Mouse (Mus musculus): ENCODE measurements around the gene Runx2. TPM values are rescaled to one million over a fixed set of nuclear protein-coding genes. Genes with fewer than 3 reads are reported as not detected.
A peak's percentile ranks its signal among the peaks of the same experiment; 100 is the strongest.

The Runx2 gene
- polyA plus RNA-seq, 1 experiment from 2014 or later: 40.2 TPM

GRCm38 (mm10) chr17:44767375-44767774, 47.2 kb downstream of the Runx2 start:
- Histone ChIP-seq H3K9me3 (no peaks in the 10 kb centered on the region), H3K36me3 (no peaks in the 10 kb centered on the region), H3K27ac (no peak overlapping the region), H3K27me3 (no peaks in the 10 kb centered on the region), H3K9ac (no peak overlapping the region), H3K4me2 (no peak overlapping the region), H3K4me1 (peaks cover 17% of the 10 kb centered on the region), H3K4me3 (no peak overlapping the region)
- ATAC-seq (ENCODE audit: insufficient number of reproducible peaks, insufficient read depth, low FRiP score, low TSS enrichment, low read depth): no peak
- WGBS: 67% methylated on average over 1 of the region's 1 CpGs

- ATAC-seq (ENCODE audit: insufficient number of reproducible peaks, insufficient read depth, low FRiP score, low TSS enrichment, low read depth): no peak
- H3K27me3 ChIP-seq: no peaks in the 10 kb centered on the region
- H3K4me1 ChIP-seq: peaks cover 17% of the 10 kb centered on the region
- H3K27ac ChIP-seq: no peak overlapping the region
- no peak overlapping the region for H3K4me3 ChIP-seq
- H3K9me3 ChIP-seq: no peaks in the 10 kb centered on the region
- WGBS: 62% methylated on average over 2 of the region's 2 CpGs
- no peaks in the 10 kb centered on the region for H3K36me3 ChIP-seq
- no peak overlapping the region for H3K9ac ChIP-seq
- no peak overlapping the region for H3K4me2 ChIP-seq
Measured at GRCm38 (mm10) chr17:44766975-44767374, 47.6 kb downstream of the Runx2 start.

GRCm38 (mm10) chr17:44766318-44766717, 48.3 kb downstream of the Runx2 start:
- H3K4me2 ChIP-seq: no peak overlapping the region
- H3K27me3 ChIP-seq: no peaks in the 10 kb centered on the region
- no peaks in the 10 kb centered on the region for H3K36me3 ChIP-seq
- no peak overlapping the region for H3K4me3 ChIP-seq
- no peaks in the 10 kb centered on the region for H3K9me3 ChIP-seq
- peaks cover 17% of the 10 kb centered on the region for H3K4me1 ChIP-seq
- ATAC-seq (ENCODE audit: insufficient number of reproducible peaks, insufficient read depth, low FRiP score, low TSS enrichment, low read depth): no peak
- WGBS: 84% methylated on average over 11 of the region's 11 CpGs
- H3K9ac ChIP-seq: no peak overlapping the region
- H3K27ac ChIP-seq: no peak overlapping the region

- Histone ChIP-seq H3K36me3 (no peaks in the 10 kb centered on the region), H3K27ac (no peak overlapping the region), H3K9ac (no peak overlapping the region), H3K4me2 (no peak overlapping the region), H3K4me3 (no peak overlapping the region), H3K9me3 (no peaks in the 10 kb centered on the region), H3K4me1 (no peaks in the 10 kb centered on the region), H3K27me3 (no peaks in the 10 kb centered on the region; the same call in 1 of the 2 replicates)
- no peak for ATAC-seq (ENCODE audit: insufficient number of reproducible peaks, insufficient read depth, low FRiP score, low TSS enrichment, low read depth)
- 81% methylated on average over 8 of the region's 8 CpGs for WGBS
Measured at GRCm38 (mm10) chr17:44745378-44745777, 69.2 kb downstream of the Runx2 start.

GRCm38 (mm10) chr17:44743780-44744179, 70.8 kb downstream of the Runx2 start:
- WGBS: 61% methylated on average over 3 of the region's 3 CpGs

GRCm38 (mm10) chr17:44742246-44742645, 72.4 kb downstream of the Runx2 start:
- WGBS: 84% methylated on average over 9 of the region's 9 CpGs
- Histone ChIP-seq H3K4me3 (no peak overlapping the region), H3K27ac (no peak overlapping the region), H3K4me1 (peaks cover 24% of the 10 kb centered on the region), H3K4me2 (no peak overlapping the region), H3K27me3 (peaks cover 16% of the 10 kb centered on the region), H3K36me3 (no peaks in the 10 kb centered on the region), H3K9me3 (no peaks in the 10 kb centered on the region), H3K9ac (no peak overlapping the region)
- ATAC-seq (ENCODE audit: insufficient number of reproducible peaks, insufficient read depth, low FRiP score, low TSS enrichment, low read depth): no peak

More at GRCm38 (mm10) chr17:44743780-44744179, 70.8 kb downstream of the Runx2 start:
- H3K9me3 ChIP-seq: no peaks in the 10 kb centered on the region
- no peaks in the 10 kb centered on the region for H3K36me3 ChIP-seq
- H3K4me2 ChIP-seq: no peak overlapping the region
- peaks cover 6% of the 10 kb centered on the region for H3K27me3 ChIP-seq
- no peak for ATAC-seq (ENCODE audit: insufficient number of reproducible peaks, insufficient read depth, low FRiP score, low TSS enrichment, low read depth)
- no peak overlapping the region for H3K4me3 ChIP-seq
- H3K27ac ChIP-seq: no peak overlapping the region
- peaks cover 10% of the 10 kb centered on the region for H3K4me1 ChIP-seq
- no peak overlapping the region for H3K9ac ChIP-seq

GRCm38 (mm10) chr17:44738121-44738637, 76.4 kb downstream of the Runx2 start:
- peaks cover 39% of the 10 kb centered on the region for H3K4me1 ChIP-seq
- no peak for ATAC-seq (ENCODE audit: insufficient number of reproducible peaks, insufficient read depth, low FRiP score, low TSS enrichment, low read depth)
- no peaks in the 10 kb centered on the region for H3K36me3 ChIP-seq
- H3K9ac ChIP-seq: peak overlapping the region; percentile 95
- H3K4me2 ChIP-seq: peak overlapping the region; percentile 84
- peaks cover 30% of the 10 kb centered on the region for H3K27me3 ChIP-seq
- H3K4me3 ChIP-seq: peak overlapping the region; percentile 77
- no peaks in the 10 kb centered on the region for H3K9me3 ChIP-seq
- peak overlapping the region; percentile 87 for H3K27ac ChIP-seq
- 2% methylated on average over 17 of the region's 22 CpGs for WGBS

- H3K9ac ChIP-seq: peak overlapping the region; percentile 95
- H3K27ac ChIP-seq: peak overlapping the region; percentile 87
- no peaks in the 10 kb centered on the region for H3K36me3 ChIP-seq
- peaks cover 40% of the 10 kb centered on the region for H3K4me1 ChIP-seq
- H3K4me3 ChIP-seq: peak overlapping the region; percentile 77
- under 1% methylated on average over 33 of the region's 33 CpGs for WGBS
- H3K9me3 ChIP-seq: no peaks in the 10 kb centered on the region
- ATAC-seq (ENCODE audit: insufficient number of reproducible peaks, insufficient read depth, low FRiP score, low TSS enrichment, low read depth): no peak
- H3K4me2 ChIP-seq: peak overlapping the region; percentile 84
- peaks cover 30% of the 10 kb centered on the region for H3K27me3 ChIP-seq
Measured at GRCm38 (mm10) chr17:44737275-44738120, 77.1 kb downstream of the Runx2 start.

GRCm38 (mm10) chr17:44735991-44736561, 78.5 kb downstream of the Runx2 start:
- H3K36me3 ChIP-seq: no peaks in the 10 kb centered on the region
- peak overlapping the region; percentile 96 for H3K27ac ChIP-seq
- WGBS: 0% methylated on average over 70 of the region's 73 CpGs
- H3K9me3 ChIP-seq: no peaks in the 10 kb centered on the region
- peaks cover 30% of the 10 kb centered on the region for H3K27me3 ChIP-seq
- peak overlapping the region; percentile 77 for H3K4me3 ChIP-seq
- peaks cover 42% of the 10 kb centered on the region for H3K4me1 ChIP-seq
- H3K4me2 ChIP-seq: peak overlapping the region; percentile 84
- peak; percentile 34; the same call in 1 of the 2 replicates for ATAC-seq (ENCODE audit: insufficient number of reproducible peaks, insufficient read depth, low FRiP score, low TSS enrichment, low read depth)
- H3K9ac ChIP-seq: peak overlapping the region; percentile 95

- H3K27me3 ChIP-seq: peaks cover 30% of the 10 kb centered on the region
- peak overlapping the region; percentile 95 for H3K9ac ChIP-seq
- H3K9me3 ChIP-seq: no peaks in the 10 kb centered on the region
- H3K4me2 ChIP-seq: peak overlapping the region; percentile 84
- WGBS: under 1% methylated on average over 64 of the region's 64 CpGs
- H3K27ac ChIP-seq: peak overlapping the region; percentile 96
- ATAC-seq (ENCODE audit: insufficient number of reproducible peaks, insufficient read depth, low FRiP score, low TSS enrichment, low read depth): 0 out of 2 replicates have a peak, but pooled peaks have one; percentile 27
- H3K4me1 ChIP-seq: peaks cover 42% of the 10 kb centered on the region
- no peaks in the 10 kb centered on the region for H3K36me3 ChIP-seq
- peak overlapping the region; percentile 77 for H3K4me3 ChIP-seq
Measured at GRCm38 (mm10) chr17:44735223-44735990, 79.2 kb downstream of the Runx2 start.

- H3K36me3 ChIP-seq: no peaks in the 10 kb centered on the region
- under 1% methylated on average over 48 of the region's 48 CpGs for WGBS
- H3K9me3 ChIP-seq: no peaks in the 10 kb centered on the region
- peak overlapping the region; percentile 96 for H3K27ac ChIP-seq
- peaks cover 41% of the 10 kb centered on the region for H3K4me1 ChIP-seq
- H3K4me3 ChIP-seq: peak overlapping the region; percentile 77
- H3K27me3 ChIP-seq: peaks cover 28% of the 10 kb centered on the region
- ATAC-seq (ENCODE audit: insufficient number of reproducible peaks, insufficient read depth, low FRiP score, low TSS enrichment, low read depth): peak; percentile 40; the same call in 1 of the 2 replicates
- H3K9ac ChIP-seq: peak overlapping the region; percentile 95
- H3K4me2 ChIP-seq: peak overlapping the region; percentile 84
Measured at GRCm38 (mm10) chr17:44734501-44735222, 79.9 kb downstream of the Runx2 start.

All from embryonic facial prominence, embryonic 13.5 days (tissue).